Mouse (Mus musculus) frontal cortex, postnatal 14 days (tissue): Measurements from ENCODE around the gene Pcmtd2.
A peak's percentile ranks its signal among the peaks of the same experiment; 100 is the strongest.
"Not testable (repeated sequence)": the region's sequence is repeated elsewhere in the genome, so short reads cannot be mapped to it uniquely, and the experiment has no call there.

ENCODE experiments used
- DNase-seq, 2 experiments: peaks; one replicate each; pipeline ENCODE4 v3.0.0; 2022; ENCODE audit warnings: low spot score in 2 of 2

Pcmtd2 gene

GRCm38 (mm10) chr2:181837372-181838292 lies at the start of gene Pcmtd2:
Pcmtd2 (plus strand) TSS chr2:181837854.
- DNase-seq, result peak; percentile 85 to 88

GRCm38 (mm10) chr2:181789396-181789795 lies 48.3 kb upstream of the Pcmtd2 start:
- DNase-seq, result no peak

GRCm38 (mm10) chr2:181793186-181793585 lies 44.5 kb upstream of the Pcmtd2 start:
- DNase-seq, result not testable (repeated sequence)

DNA sequence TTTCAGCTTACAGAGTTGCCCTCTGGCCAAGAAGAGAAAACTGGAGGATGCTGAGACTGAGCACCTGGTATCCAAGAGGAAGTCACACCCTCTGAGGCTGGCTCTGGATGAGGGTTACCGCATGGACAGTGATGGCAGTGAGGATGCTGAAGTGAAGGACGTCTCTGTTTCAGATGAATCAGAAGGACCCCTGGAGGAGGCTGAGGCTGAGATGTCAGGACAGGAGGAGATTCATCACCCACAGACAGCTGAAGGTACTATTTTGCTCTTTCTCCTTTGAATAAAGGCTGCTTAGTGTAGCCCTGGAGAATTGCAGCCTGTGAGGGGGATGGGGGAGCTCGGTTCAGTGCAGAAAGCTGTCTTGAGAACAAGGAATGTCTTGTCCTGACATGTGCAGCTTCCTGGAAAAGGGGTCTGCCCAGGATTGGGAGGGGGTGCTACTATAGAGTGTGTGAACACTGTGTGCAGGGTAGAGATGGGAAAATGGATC lies 42.0 kb upstream of the Pcmtd2 start:
- DNase-seq, result peak; percentile 28 to 48

GRCm38 (mm10) chr2:181797672-181798071 lies 40.0 kb upstream of the Pcmtd2 start:
- no peak for DNase-seq

DNA sequence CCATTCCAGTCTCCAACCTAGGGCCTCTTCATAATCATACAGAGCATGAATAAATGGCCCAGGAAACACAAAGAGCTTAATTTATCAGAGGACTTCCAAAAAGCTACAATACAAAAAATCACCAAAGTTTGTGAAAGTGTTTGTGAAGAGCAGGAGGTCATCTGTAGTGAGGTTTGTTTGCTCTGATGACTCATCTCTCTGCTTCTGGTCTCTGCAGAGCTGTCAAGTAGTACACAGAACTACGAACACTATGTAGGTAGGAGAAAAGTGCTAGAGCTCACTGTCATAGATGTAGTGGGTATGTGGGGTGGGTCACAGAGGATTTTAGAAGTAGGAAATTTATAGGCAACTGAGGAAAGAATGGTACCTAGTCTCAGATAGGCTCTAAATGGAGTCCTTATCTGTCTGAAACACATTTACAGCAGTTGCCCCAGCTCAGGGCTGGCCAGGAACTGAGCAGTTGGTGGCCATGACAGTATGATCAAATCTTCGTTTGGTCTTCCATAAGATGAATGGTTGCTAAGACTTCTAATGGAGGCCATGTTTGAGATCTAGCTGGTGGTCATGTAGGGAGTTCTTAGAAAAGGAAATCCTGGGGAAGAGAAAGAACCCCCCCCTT lies 8.5 kb upstream of the Pcmtd2 start:
- DNase-seq, result no peak

DNA sequence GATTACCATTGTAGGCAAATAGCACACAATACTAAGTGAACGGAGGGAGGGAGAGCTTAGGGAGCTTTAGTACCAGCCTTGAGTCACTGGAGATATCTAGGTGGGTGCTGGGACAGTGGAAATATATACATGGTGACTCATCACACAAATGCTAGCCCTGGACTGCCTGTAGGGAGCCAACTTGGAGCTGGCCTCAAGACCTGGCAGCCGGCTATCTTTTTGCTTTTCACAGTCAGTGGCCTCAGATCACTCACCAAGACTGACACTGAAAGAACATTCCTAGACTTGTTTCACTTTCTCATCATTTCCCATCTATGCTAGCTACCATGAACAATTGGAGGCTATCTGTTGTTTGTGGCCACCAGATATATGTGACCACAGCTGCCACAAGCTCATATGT lies 4.9 kb upstream of the Pcmtd2 start:
- no peak for DNase-seq

- no peak for DNase-seq
Observed at GRCm38 (mm10) chr2:181838293-181838680, 633 bp downstream of the Pcmtd2 start.

DNA sequence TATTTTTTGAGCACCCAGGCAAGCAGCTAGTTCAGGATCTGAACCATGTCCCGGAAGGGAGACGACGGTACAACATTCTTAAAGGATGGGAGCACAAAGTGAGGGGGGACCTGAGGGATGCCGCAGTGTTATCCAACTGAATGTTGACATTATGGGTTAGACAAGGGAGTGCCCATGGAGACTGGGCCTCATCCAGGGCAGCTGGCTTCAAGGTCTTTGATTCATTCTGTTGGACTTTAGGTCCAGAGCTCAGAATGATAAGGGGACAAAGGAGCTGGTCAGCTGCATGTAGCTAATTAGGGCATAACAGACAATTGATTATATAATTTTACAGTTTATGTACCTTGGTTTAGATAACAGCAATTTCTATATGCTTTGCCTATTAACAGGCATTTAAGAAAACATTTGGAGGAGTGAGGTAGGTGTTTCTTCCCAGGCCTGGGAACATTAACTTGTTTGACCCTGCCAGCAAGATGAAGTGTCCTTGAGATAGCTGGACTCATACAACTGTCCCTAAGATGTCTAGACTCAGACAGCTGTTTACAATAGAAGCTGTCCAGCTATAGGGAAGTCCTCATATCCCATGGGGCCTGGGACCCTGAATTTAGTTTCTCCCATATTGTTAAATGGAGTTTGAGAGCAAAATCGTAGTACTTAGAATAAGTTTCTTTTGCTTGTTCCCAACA lies 8.2 kb downstream of the Pcmtd2 start:
- no peak for DNase-seq

- DNase-seq, result peak; percentile 95 to 96
Observed at GRCm38 (mm10) chr2:181863791-181864535, 26.3 kb downstream of the Pcmtd2 start, which contains the start of gene Polr3k. Polr3k (plus strand) TSS chr2:181864337.

- DNase-seq, result no peak
Observed at GRCm38 (mm10) chr2:181864536-181864860, 26.8 kb downstream of the Pcmtd2 start.

GRCm38 (mm10) chr2:181866931-181867330 lies 29.3 kb downstream of the Pcmtd2 start:
- DNase-seq, result peak; percentile 18 to 70

DNA sequence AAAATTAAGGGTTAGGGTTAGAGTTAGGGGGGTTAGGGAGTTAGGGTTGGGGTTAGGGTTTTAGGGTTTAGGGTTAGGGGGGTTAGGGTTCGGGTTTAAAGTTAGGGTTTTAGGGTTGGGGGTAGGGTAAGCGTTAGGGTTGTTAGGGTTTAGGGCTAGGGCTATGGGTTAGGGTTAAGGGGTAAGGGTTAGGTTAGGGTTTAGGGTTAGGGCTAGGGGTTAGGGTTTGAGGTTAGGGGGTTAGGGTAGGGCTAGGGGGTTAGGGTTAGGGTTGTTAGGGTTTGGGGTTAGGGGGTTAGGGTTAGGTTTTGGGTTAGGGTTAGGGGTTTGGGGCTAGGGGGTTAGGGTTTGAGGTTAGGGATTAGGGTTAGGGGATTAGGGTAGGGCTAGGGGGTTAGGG lies 33.4 kb downstream of the Pcmtd2 start:
- no peak for DNase-seq

DNA sequence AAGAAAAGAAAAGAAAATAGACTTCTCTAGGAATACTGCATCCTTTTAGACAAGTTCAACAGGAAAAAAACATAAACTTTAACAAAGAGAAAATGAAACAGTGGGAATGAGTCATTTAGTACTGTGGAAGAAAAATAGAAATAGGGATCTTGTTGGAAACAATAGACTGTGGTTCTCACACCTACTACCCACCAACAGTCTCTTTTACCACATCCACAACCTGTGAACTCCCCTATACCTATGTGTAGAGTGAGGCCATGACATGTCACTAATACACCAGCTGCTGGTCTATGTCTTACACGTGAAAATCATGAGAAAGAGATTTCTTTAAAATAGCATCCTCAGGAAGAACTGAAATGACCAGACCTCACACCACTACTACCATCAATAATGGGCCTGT lies 41.2 kb downstream of the Pcmtd2 start:
- no peak for DNase-seq

DNA sequence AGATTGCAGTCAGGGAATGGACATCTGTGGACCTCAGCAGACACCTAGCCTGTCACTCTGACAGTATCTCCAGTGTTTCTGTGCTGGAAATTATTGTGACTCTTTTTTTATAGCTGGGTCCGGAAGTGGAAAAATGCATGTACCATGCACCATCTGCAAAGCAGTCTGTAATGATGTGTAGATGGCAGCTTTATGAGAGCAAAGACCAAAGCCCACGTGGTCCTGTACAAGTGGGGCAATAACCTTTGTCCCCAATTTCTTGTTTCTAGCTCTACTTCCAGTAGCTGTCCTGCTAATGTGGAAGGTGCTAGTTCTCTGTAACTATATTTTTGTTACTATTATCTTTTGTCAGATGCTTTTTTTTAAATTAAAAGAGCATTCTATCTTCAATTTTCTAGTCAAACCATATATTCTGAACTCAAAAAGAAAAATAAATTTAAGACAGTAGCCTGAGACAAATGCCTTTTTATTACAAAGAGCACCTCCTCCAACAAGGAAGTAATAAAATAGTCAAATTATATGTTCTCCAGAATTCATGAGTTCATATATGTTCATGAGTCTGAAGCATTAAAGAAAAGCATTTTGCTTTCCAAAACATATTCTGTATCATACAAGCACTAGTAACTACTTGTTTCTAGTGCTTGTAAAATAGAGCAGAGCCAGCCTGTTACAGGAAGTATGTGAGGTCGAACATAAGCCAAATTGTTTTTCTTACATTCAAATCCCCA lies 45.5 kb downstream of the Pcmtd2 start:
- no peak for DNase-seq
